Mouse (Mus musculus) layer of hippocampus, adult 9-10 months (tissue): ENCODE data around the gene Qrfpr.

Source experiments
- DNase-seq: peaks from one replicate; pipeline ENCODE4 v3.0.0; 2022; ENCODE audit warnings: low spot score

Qrfpr gene

GRCm38 (mm10) chr3:36221743-36222682 lies at the start of gene Qrfpr:
Gene Qrfpr, minus strand, starts transcription at chr3:36222313.
- DNase-seq: no peak

GRCm38 (mm10) chr3:36263873-36264272 lies 41.8 kb upstream of the Qrfpr start:
- DNase-seq: no peak

GRCm38 (mm10) chr3:36263265-36263664 lies 41.2 kb upstream of the Qrfpr start:
- no peak for DNase-seq

GRCm38 (mm10) chr3:36250585-36250984 lies 28.5 kb upstream of the Qrfpr start:
- DNase-seq: no peak

- DNase-seq: no peak
Measured at GRCm38 (mm10) chr3:36248446-36248845, 26.3 kb upstream of the Qrfpr start.

GRCm38 (mm10) chr3:36229941-36230340 lies 7.8 kb upstream of the Qrfpr start:
- no peak for DNase-seq

GRCm38 (mm10) chr3:36227246-36227645 lies 5.1 kb upstream of the Qrfpr start:
- no peak for DNase-seq

- DNase-seq: no peak
Measured at GRCm38 (mm10) chr3:36223361-36223760, 1.2 kb upstream of the Qrfpr start.

- DNase-seq: no peak
Measured at GRCm38 (mm10) chr3:36212758-36213157, 9.4 kb downstream of the Qrfpr start.

GRCm38 (mm10) chr3:36210939-36211338 lies 11.2 kb downstream of the Qrfpr start:
- DNase-seq: no peak

- DNase-seq: peak; percentile 39
Measured at GRCm38 (mm10) chr3:36209776-36210555, 12.1 kb downstream of the Qrfpr start.

- DNase-seq: no peak
Measured at GRCm38 (mm10) chr3:36207520-36208264, 14.4 kb downstream of the Qrfpr start.

- no peak for DNase-seq
Measured at GRCm38 (mm10) chr3:36202932-36203331, 19.2 kb downstream of the Qrfpr start.

- DNase-seq: no peak
Measured at GRCm38 (mm10) chr3:36201098-36201497, 21.0 kb downstream of the Qrfpr start.

- DNase-seq: no peak
Measured at GRCm38 (mm10) chr3:36189243-36189642, 32.9 kb downstream of the Qrfpr start.

- no peak for DNase-seq
Measured at GRCm38 (mm10) chr3:36186510-36186909, 35.6 kb downstream of the Qrfpr start.

GRCm38 (mm10) chr3:36181519-36181918 lies 40.6 kb downstream of the Qrfpr start:
- peak; percentile 33 for DNase-seq

- DNase-seq: no peak
Measured at GRCm38 (mm10) chr3:36173761-36174160, 48.4 kb downstream of the Qrfpr start.

GRCm38 (mm10) chr3:36171348-36171747 lies 50.8 kb downstream of the Qrfpr start:
- no peak for DNase-seq

GRCm38 (mm10) chr3:36170670-36171210 lies 51.4 kb downstream of the Qrfpr start:
- no peak for DNase-seq

- no peak for DNase-seq
Measured at GRCm38 (mm10) chr3:36155268-36155667, 66.8 kb downstream of the Qrfpr start.
